Comparison of ENCODE assay signal across 9 mouse cellular contexts in genomic region chr7:99360803-99361414, GRCm38 (mm10). TPM values are rescaled to one million over a fixed set of nuclear protein-coding genes. Genes with fewer than 3 reads are reported as not detected.
DNase-seq lines count a peak whose midpoint lies in the region; ATAC-seq and TF ChIP-seq lines count a peak whose summit lies in the region.
"Had no signal": no experiment of that assay in that cellular context is flagged by ENCODE, and none has a peak within 500 bp of the region (broad histone marks: within the 10 kb centered on the region; RNA-seq: fewer than 3 reads in every experiment).

No protein-coding gene starts in this region.

- 13% methylated on average over 8 of the region's 8 CpGs for WGBS in hindbrain, embryonic 14.5 days
- WGBS in neural tube, embryonic 13.5 days = 17% methylated on average over 8 of the region's 8 CpGs

- H3K36me3 ChIP-seq in hindbrain, embryonic 14.5 days (replicated peaks; ENCODE audit: control insufficient read depth, insufficient read depth) = no peaks in the 10 kb centered on the region
- no peaks in the 10 kb centered on the region for H3K36me3 ChIP-seq in neural tube, embryonic 13.5 days

- DNase-seq in layer of hippocampus, adult 2 months (ENCODE audit: low spot score in 2 of 2) = no peak
- no peak for DNase-seq in layer of hippocampus, adult 9-11 months
- peak; percentile 64 for DNase-seq in embryo, embryonic 9.5 days (ENCODE audit: extremely low spot score)
- no peak for DNase-seq in hindbrain, embryonic 14.5 days (ENCODE audit: low spot score)
- DNase-seq in thymus, postnatal 14 days = no peak
- no peak for DNase-seq in urinary bladder, postnatal 25 days (ENCODE audit: low spot score)
- no peak for DNase-seq in retina, postnatal 1 day

- H3K9ac ChIP-seq in hindbrain, embryonic 14.5 days = peak overlapping the region; percentile 48
- peak overlapping the region; percentile 66 for H3K9ac ChIP-seq in neural tube, embryonic 13.5 days

- H3K4me3 ChIP-seq in layer of hippocampus, adult 2 months = no peak overlapping the region
- H3K4me3 ChIP-seq in hindbrain, embryonic 14.5 days (replicated peaks; ENCODE audit: low read length) = no peak overlapping the region
- no peak overlapping the region for H3K4me3 ChIP-seq in neural tube, embryonic 13.5 days

- H3K27ac ChIP-seq in layer of hippocampus, adult 2 months = peak overlapping the region; percentile 40; the same call in 1 of the 2 replicates
- peak overlapping the region; percentile 99 for H3K27ac ChIP-seq in hindbrain, embryonic 14.5 days
- H3K27ac ChIP-seq in neural tube, embryonic 13.5 days (replicated peaks) = peak overlapping the region; percentile 99

- TF ChIP-seq CTCF in layer of hippocampus, adult 2 months (conservative IDR thresholded peaks at IDR 0.05) = no peak

- peak overlapping the region; percentile 27 for H3K4me2 ChIP-seq in hindbrain, embryonic 14.5 days (replicated peaks)
- peak overlapping the region; percentile 27 for H3K4me2 ChIP-seq in neural tube, embryonic 13.5 days

- ATAC-seq in hindbrain, embryonic 14.5 days (ENCODE audit: low FRiP score) = no peak
- no peak for ATAC-seq in neural tube, embryonic 13.5 days (ENCODE audit: low read depth)

- peaks cover 45% of the 10 kb centered on the region for H3K4me1 ChIP-seq in hindbrain, embryonic 14.5 days (replicated peaks; ENCODE audit: control insufficient read depth, insufficient read depth, low read length)
- peaks cover 46% of the 10 kb centered on the region for H3K4me1 ChIP-seq in neural tube, embryonic 13.5 days (replicated peaks)

- H3K27me3 ChIP-seq in hindbrain, embryonic 14.5 days (ENCODE audit: control insufficient read depth, insufficient read depth, low read length) = no peaks in the 10 kb centered on the region
- no peaks in the 10 kb centered on the region for H3K27me3 ChIP-seq in neural tube, embryonic 13.5 days

- no peaks in the 10 kb centered on the region for H3K9me3 ChIP-seq in hindbrain, embryonic 14.5 days (ENCODE audit: control insufficient read depth, low read length)
- no peaks in the 10 kb centered on the region for H3K9me3 ChIP-seq in neural tube, embryonic 13.5 days

RNA-seq across cellular contexts. Expression of gene Serpinh1, which starts 7.9 kb away (rescaled TPM):
- total RNA-seq in layer of hippocampus, adult 2 months (2021) = 10 to 100 TPM; 20.7 to 21.1 TPM
- polyA plus RNA-seq in hindbrain, embryonic 14.5 days (2014; fragmentation: Nextera tagmentation; extraction: Ambion mirVana) = 122 and 128 TPM in 2 replicates
- 462 and 484 TPM in 2 replicates for polyA plus RNA-seq in neural tube, embryonic 13.5 days (2015; fragmentation: Nextera tagmentation; extraction: Ambion mirVana)

RNA-seq across cellular contexts. Expression of gene Gdpd5, which starts 20.3 kb away (rescaled TPM):
- 10 to 100 TPM; 20.8 to 24.3 TPM for total RNA-seq in layer of hippocampus, adult 2 months (2021)
- polyA plus RNA-seq in hindbrain, embryonic 14.5 days (2014; fragmentation: Nextera tagmentation; extraction: Ambion mirVana) = 37.7 and 46.2 TPM in 2 replicates
- polyA plus RNA-seq in neural tube, embryonic 13.5 days (2015; fragmentation: Nextera tagmentation; extraction: Ambion mirVana) = 53.0 and 59.8 TPM in 2 replicates
- total RNA-seq: common myeloid progenitor, adult 5-6 weeks had no signal

Comparison
In these comparisons a context has a peak if more than half of its experiments do, and no peak if none do; other contexts are left out.
1. H3K27ac ChIP-seq: peak in every context shown above with its lines; median percentile 99 in hindbrain, embryonic 14.5 days; 99 in neural tube, embryonic 13.5 days; 40 in layer of hippocampus, adult 2 months.